Mouse (Mus musculus) liver, embryonic 11.5 days (tissue): ENCODE measurements around the gene Cfap69. TPM values are rescaled to one million over a fixed set of nuclear protein-coding genes. Genes with fewer than 3 reads are reported as not detected.
A peak's percentile ranks its signal among the peaks of the same experiment; 100 is the strongest.

Experiments used
- ATAC-seq: fragments of 200-750 bp; cut with Nextera tagmentation; replicated peaks from 2 replicates; pipeline ENCODE4 v1.8.0; 2017; ENCODE audit warnings: moderate number of reproducible peaks, mild to moderate bottlenecking, moderate TSS enrichment, moderate library complexity; ENCODE audit not compliant: low FRiP score
- DNase-seq: peaks from one replicate; pipeline ENCODE4 v3.0.0-alpha.2; 2017; ENCODE audit warnings: low spot score
- H3K27ac ChIP-seq: fragments of 300-500 bp; sonication (generic); 2 replicates; pipeline ENCODE4 v1.5.1; 2014; ENCODE audit warnings: mild to moderate bottlenecking, low read depth, low read length, control low read depth
- H3K27me3 ChIP-seq: fragments of 300-500 bp; sonication (generic); replicated peaks from 2 replicates; pipeline ENCODE4 v1.6.1; 2014; ENCODE audit warnings: low read length, mixed read lengths; ENCODE audit not compliant: control insufficient read depth, insufficient read depth
- H3K36me3 ChIP-seq: fragments of 300-500 bp; sonication (generic); 2 replicates; pipeline ENCODE4 v1.6.1; 2014; ENCODE audit warnings: mild to moderate bottlenecking, low read length, moderate library complexity, mixed read lengths; ENCODE audit not compliant: control insufficient read depth, insufficient read depth
- H3K4me1 ChIP-seq: fragments of 300-500 bp; sonication (generic); replicated peaks from 2 replicates; pipeline ENCODE4 v1.6.1; 2014; ENCODE audit warnings: low read length, mixed read lengths; ENCODE audit not compliant: control insufficient read depth, insufficient read depth
- H3K4me2 ChIP-seq: fragments of 300-500 bp; sonication (generic); 2 replicates; pipeline ENCODE4 v1.6.1; 2014; ENCODE audit warnings: mild to moderate bottlenecking, control low read depth, moderate library complexity
- H3K4me3 ChIP-seq: fragments of 300-500 bp; sonication (generic); 2 replicates; pipeline ENCODE4 v1.5.1; 2014; ENCODE audit warnings: low read depth, low read length, control low read depth
- H3K9ac ChIP-seq: fragments of 300-500 bp; sonication (generic); 2 replicates; pipeline ENCODE4 v1.6.1; 2014; ENCODE audit warnings: low read depth, low read length, control low read depth
- H3K9me3 ChIP-seq: fragments of 300-500 bp; sonication (generic); 2 replicates; pipeline ENCODE4 v1.6.1; 2016; ENCODE audit warnings: low read length, inconsistent platforms, mixed read lengths; ENCODE audit not compliant: control insufficient read depth
- WGBS: fragments of 180-500 bp; shearing (Covaris S2); extraction: QIAGEN DNeasy Blood & Tissue Kit; methylation state at CpG from one replicate; pipeline ENCODE4 v1.1.7; 2014; 5-methylcytosine and 5-hydroxymethylcytosine counted together
- polyA plus RNA-seq: library from polyadenylated mRNA; unstranded; fragments of >200 nt; fragmentation: Nextera tagmentation; extraction: Ambion mirVana; gene quantifications from 2 replicates; pipeline ENCODE4 v1.2.1, GENCODE M21; 2014

The Cfap69 gene
- polyA plus RNA-seq, 1 experiment from 2014 or later, result 1.3 TPM

DNA sequence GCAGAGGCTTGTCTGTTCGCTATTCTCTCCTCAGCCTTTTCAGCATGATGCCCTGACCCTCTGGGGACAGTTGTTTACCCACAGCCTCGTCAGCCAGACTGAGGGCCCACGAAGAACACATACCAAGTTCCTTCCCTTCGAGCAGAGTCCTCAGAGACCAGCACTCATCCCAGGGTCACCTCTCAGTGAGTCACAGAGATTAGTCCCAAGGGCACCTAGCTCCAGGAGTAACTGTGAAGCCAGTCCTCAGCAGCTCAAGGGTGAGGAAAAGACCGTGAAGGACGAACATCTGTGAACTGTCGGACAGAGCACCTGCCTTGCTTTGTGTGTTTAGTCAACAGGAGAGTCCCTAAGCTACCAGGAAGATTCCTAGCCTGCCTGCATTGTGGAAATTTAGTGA is 4.9 kb upstream of the Cfap69 start:
- DNase-seq (no peak), ATAC-seq (no peak)
- Histone ChIP-seq H3K4me2 (no peak overlapping the region), H3K36me3 (no peaks in the 10 kb centered on the region), H3K9me3 (no peaks in the 10 kb centered on the region), H3K9ac (no peak overlapping the region), H3K4me3 (no peak overlapping the region), H3K27me3 (no peaks in the 10 kb centered on the region), H3K27ac (no peak overlapping the region), H3K4me1 (no peaks in the 10 kb centered on the region)
- WGBS, result 65% methylated on average over 7 of the region's 7 CpGs

DNA sequence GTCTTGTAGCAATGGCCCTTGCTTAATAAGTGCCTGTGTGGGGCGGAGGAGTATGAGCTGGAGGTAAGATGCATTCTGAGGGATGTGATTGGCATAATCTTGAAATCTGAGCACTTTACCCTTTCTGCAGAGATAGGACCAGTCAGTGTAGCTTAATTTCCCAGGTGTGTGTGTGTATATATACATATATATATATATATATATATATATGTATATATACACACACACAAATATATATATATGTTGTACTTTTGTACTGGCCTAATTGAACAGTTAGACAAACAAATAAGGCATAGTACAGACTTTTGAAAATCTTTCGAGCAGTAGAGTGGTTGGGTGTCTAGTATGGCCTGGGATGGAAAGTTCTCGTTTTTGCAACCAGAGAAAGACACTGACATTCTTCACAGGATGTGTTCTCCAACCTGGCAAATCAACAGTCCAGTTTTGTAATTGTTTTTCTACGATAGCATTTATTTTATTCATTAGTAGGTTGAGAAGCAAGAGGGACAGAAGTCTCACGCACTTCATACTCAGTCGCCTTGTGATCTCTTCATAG is 410 bp upstream of the Cfap69 start:
- Histone ChIP-seq H3K27ac (no peak overlapping the region), H3K9me3 (no peaks in the 10 kb centered on the region), H3K4me3 (peak overlapping the region; percentile 55), H3K4me2 (peak overlapping the region; percentile 87), H3K27me3 (peaks cover 3% of the 10 kb centered on the region; the same call in 1 of the 2 replicates), H3K4me1 (no peaks in the 10 kb centered on the region), H3K9ac (peak overlapping the region; percentile 4; the same call in 1 of the 2 replicates), H3K36me3 (no peaks in the 10 kb centered on the region)
- WGBS, result 57% methylated on average over 6 of the region's 6 CpGs
- ATAC-seq (no peak), DNase-seq (no peak)

DNA sequence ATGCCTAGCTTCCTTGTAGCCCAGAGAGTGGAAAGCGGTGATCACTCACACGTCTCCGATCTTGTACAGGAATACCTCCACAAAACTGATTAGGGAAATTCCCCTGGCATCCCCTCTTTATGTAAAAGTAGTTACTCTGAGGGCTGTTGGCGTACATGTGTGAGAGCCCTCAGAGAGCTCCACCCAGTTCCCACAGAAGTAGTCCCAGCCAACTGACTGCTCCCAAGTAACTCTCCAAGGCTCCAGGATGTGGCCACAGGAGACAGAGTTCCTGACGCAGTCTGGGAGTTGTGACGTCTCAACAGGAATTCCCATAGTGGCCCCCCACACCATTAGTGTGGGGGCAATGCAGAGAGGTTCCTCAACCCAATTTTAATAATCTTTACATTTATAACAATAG is 982 bp downstream of the Cfap69 start:
- Histone ChIP-seq H3K27ac (no peak overlapping the region), H3K27me3 (peaks cover 3% of the 10 kb centered on the region; the same call in 1 of the 2 replicates), H3K4me2 (peak overlapping the region; percentile 87; the same call in 1 of the 2 replicates), H3K4me3 (no peak overlapping the region; the same call in 1 of the 2 replicates), H3K36me3 (no peaks in the 10 kb centered on the region), H3K9ac (no peak overlapping the region), H3K4me1 (no peaks in the 10 kb centered on the region), H3K9me3 (no peaks in the 10 kb centered on the region)
- ATAC-seq (no peak), DNase-seq (no peak)
- 36% methylated on average over 6 of the region's 6 CpGs for WGBS

DNA sequence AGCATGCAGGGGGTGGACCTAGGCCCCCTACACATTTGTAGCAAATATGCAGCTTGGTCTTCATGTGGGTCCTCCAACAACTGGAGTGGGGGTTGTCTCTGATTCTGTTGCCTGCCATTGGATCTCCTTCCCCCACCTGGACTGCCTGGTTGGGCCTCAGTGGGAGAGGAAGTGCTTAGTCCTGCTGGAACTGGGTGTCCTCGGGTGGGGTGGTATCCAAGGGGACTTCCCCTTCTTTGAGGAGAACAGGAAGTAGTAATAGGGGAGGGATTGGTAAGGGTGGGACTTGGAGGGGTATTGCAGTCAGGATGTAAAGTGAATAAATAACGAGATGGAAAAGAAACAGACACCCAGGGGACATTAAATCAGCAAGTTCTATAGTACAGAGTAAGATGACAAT is 5.4 kb downstream of the Cfap69 start:
- Histone ChIP-seq H3K9me3 (no peaks in the 10 kb centered on the region), H3K4me1 (no peaks in the 10 kb centered on the region), H3K4me3 (no peak overlapping the region), H3K9ac (no peak overlapping the region), H3K27ac (no peak overlapping the region), H3K4me2 (no peak overlapping the region), H3K27me3 (peaks cover 3% of the 10 kb centered on the region; the same call in 1 of the 2 replicates), H3K36me3 (no peaks in the 10 kb centered on the region)
- DNase-seq, result no peak
- ATAC-seq, result no peak
- WGBS, result 34% methylated on average over 2 of the region's 2 CpGs

DNA sequence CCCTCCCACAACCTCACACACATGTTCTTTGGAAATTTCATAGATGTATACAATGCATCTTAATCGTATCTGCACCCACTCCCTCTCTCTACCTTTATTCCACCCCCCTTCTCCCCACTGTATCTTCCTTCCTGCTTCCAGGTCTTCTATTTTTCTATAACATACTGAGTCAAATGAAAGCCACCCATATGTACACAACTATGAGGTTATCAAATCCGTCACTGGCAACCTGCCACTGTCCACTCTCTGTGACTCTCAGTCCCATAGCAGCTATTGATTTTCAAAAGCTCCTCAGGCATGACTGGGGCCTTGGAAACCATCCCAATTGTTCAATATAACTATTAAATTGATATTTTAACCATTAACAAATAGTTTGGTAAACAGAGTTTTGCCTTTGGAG is 6.1 kb downstream of the Cfap69 start:
- DNase-seq, result no peak
- WGBS, result 76% methylated on average over 2 of the region's 2 CpGs
- no peak for ATAC-seq
- Histone ChIP-seq H3K27me3 (peaks cover under 1% of the 10 kb centered on the region; the same call in 1 of the 2 replicates), H3K4me3 (no peak overlapping the region), H3K9ac (no peak overlapping the region), H3K4me2 (no peak overlapping the region), H3K4me1 (no peaks in the 10 kb centered on the region), H3K36me3 (no peaks in the 10 kb centered on the region), H3K27ac (no peak overlapping the region), H3K9me3 (no peaks in the 10 kb centered on the region)

DNA sequence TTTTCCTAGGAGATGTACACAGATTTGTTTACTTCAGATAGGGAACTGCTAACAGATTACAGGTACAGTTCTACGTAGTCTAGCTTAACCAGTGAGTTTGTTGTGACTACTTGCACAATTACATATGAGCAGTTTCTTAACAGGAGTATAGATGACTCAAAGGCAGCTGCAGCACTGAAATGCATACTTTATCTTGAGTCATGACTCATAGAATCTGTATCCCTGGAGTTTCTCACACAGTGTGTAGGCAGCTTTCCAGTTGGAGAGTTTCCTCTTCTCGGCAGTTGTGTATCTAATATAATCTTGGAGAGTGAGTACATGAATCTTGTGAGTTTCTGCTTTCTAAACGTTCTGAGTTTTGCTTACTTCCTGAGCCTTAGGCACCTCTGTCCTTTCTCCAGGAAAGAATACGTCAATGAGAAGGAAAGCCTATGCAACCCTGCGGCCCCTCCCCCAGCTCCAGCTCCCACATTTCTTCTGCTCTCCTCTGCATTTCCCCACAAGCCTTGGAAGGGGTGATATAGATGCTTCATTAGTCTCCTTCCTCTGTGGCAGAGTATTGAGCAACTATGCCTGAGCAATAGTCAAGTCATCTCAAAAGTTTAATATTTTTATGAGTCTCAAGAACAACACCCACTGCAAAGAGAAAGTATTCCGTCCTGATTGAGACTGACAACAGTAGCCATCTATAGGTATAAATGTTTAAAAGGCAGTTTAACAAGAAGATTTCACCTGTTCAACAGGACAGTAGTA is 15.0 kb downstream of the Cfap69 start:
- no peak overlapping the region for H3K9ac ChIP-seq
- WGBS, result 53% methylated on average over 6 of the region's 6 CpGs
- DNase-seq (no peak), ATAC-seq (no peak; the same call in 1 of the 2 replicates)
- no peaks in the 10 kb centered on the region for H3K36me3 ChIP-seq
- H3K4me1 ChIP-seq, result no peaks in the 10 kb centered on the region
- H3K27ac ChIP-seq, result no peak overlapping the region
- H3K4me3 ChIP-seq, result no peak overlapping the region
- no peak overlapping the region for H3K4me2 ChIP-seq
- no peaks in the 10 kb centered on the region for H3K9me3 ChIP-seq
- no peaks in the 10 kb centered on the region for H3K27me3 ChIP-seq

DNA sequence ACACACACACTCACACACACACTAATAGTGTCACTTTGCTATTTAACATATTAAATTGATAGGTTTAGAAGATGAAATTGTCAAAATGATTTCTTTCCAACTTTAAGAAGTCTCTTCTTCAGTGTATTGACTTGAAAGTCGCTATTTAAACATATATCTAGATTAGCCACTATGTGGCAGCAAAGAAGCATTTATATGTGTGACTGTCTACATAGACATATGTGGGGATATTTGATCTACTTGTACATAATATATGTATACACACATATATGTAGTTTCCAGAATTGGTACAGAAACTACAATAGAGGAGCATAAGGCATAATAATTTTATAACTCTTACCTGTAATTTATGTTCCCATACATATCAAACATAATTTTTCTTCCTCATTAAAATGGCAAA is 17.9 kb downstream of the Cfap69 start:
- Histone ChIP-seq H3K9ac (no peak overlapping the region), H3K4me3 (no peak overlapping the region), H3K36me3 (no peaks in the 10 kb centered on the region), H3K4me2 (no peak overlapping the region), H3K4me1 (no peaks in the 10 kb centered on the region), H3K27me3 (no peaks in the 10 kb centered on the region), H3K27ac (no peak overlapping the region), H3K9me3 (no peaks in the 10 kb centered on the region)
- 2% methylated on average over 1 of the region's 1 CpGs for WGBS
- DNase-seq, result no peak
- no peak for ATAC-seq

DNA sequence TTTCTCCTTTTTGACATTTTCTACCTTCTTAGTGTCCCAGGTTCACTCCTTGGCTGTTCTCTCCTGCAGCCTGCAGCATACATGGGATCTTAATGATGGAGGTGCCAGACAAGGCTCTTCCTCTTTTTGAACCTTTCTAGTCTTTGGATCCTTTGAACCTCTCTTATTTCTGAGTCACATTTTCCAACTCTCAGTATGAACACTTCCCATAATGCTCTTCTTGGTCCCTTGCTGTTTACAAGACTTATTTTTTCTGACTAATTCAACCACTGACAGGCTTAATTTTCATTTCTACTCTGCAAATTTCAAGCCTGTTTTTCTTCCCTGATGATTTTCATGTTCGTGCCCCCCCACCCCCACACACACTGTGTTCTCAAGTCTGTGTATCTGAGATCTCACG is 25.5 kb downstream of the Cfap69 start:
- DNase-seq (no peak), ATAC-seq (no peak)
- Histone ChIP-seq H3K4me1 (no peaks in the 10 kb centered on the region), H3K27me3 (no peaks in the 10 kb centered on the region), H3K4me2 (no peak overlapping the region), H3K9ac (no peak overlapping the region), H3K36me3 (no peaks in the 10 kb centered on the region), H3K9me3 (no peaks in the 10 kb centered on the region), H3K27ac (no peak overlapping the region), H3K4me3 (no peak overlapping the region)
- WGBS, result 47% methylated on average over 2 of the region's 2 CpGs

DNA sequence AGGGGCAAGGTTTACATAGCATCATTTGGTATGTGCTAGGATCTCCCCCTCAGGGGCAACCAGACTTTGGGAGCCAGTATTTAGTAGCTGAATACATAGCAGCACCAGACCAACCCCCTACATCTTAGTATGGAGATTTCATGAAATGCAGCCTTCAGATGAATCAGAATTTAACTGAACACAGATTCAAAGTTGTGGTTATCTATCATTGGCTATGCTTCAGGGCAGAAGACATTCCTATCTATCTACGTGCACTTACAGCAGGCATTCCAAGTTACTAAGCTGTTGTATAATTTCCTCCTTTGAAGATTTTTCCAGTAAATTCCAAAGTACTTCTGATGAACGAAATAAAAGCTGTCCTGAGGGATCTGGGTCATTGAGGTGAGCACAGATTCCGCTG is 38.5 kb downstream of the Cfap69 start:
- no peaks in the 10 kb centered on the region for H3K27me3 ChIP-seq
- no peaks in the 10 kb centered on the region for H3K9me3 ChIP-seq
- 70% methylated on average over 3 of the region's 3 CpGs for WGBS
- no peak overlapping the region for H3K9ac ChIP-seq
- no peak for ATAC-seq
- H3K4me3 ChIP-seq, result no peak overlapping the region
- no peak overlapping the region for H3K4me2 ChIP-seq
- DNase-seq, result no peak
- no peaks in the 10 kb centered on the region for H3K36me3 ChIP-seq
- no peak overlapping the region for H3K27ac ChIP-seq
- no peaks in the 10 kb centered on the region for H3K4me1 ChIP-seq
